Mouse (Mus musculus): ENCODE results near the gene Ptms.

DNA sequence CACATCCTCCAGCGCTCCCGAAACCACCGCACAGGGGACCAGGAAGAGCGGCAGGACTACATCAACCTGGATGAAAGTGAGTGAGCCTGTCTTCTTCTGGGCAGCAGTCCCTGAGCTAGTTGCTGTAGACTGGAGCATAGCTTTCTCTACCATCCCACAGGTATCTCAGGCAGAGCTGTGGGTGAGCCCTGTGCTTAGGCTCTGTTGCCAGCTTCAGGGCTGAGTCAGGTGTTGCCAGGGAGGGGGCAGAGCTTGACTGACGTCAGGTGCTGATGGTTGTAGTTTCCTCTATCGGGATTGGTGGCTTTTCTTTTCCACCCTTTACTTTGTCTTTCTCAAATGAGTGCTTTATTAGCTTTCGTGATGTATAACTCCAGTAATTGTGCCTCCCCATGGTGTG lies 14.8 kb upstream of the Ptms start:
- TF ChIP-seq POLR2AphosphoS2 (IDR thresholded peaks at IDR 0.05; ENCODE audit: insufficient read length, low read depth) (no peak), MAX (IDR thresholded peaks at IDR 0.05; ENCODE audit: low read depth) (no peak), POLR2A (IDR thresholded peaks at IDR 0.05; ENCODE audit: insufficient read length, low read depth) (no peak), TCF12 (IDR thresholded peaks at IDR 0.05; ENCODE audit: insufficient read depth, poor library complexity, severe bottlenecking) (no peak), SRF (IDR thresholded peaks at IDR 0.05; ENCODE audit: control insufficient read depth, insufficient read length, low read depth) (no peak), CEBPB (IDR thresholded peaks at IDR 0.05; ENCODE audit: insufficient read depth, poor library complexity, severe bottlenecking) (no peak), E2F4 (IDR thresholded peaks at IDR 0.05; ENCODE audit: insufficient read depth) (no peak), USF1 (IDR thresholded peaks at IDR 0.05; ENCODE audit: low read depth) (no peak)
